Mouse (Mus musculus): ENCODE measurements around the gene Fam71e1.
A peak's percentile ranks its signal among the peaks of the same experiment; 100 is the strongest.

DNA sequence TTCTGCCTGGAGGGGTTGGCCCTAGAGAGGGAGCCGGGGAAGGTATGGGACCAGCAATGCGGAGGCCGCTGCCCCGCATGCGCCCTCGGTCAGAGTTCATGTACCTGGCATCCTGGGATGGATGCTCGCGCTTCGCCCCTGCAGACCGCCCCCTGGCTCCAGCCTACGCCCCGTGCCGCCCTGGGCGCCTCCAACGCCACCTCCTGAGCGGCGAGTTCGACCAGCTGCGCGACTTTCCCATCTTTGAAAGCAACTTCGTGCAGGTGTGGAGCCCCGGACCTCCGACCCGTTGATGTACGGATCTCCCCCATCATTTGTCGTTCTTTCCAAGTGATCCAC is 359 bp downstream of the Fam71e1 start:
- TF ChIP-seq CTCF (IDR thresholded peaks at IDR 0.05) = peak; percentile 28; the same call in 1 of the 2 replicates
- TF ChIP-seq EP300 (IDR thresholded peaks at IDR 0.05) = no peak

Measured in lung, postnatal 0 days (tissue).